Mouse (Mus musculus) lung, adult 18-20 months (tissue): ENCODE results near the gene Ddo.

Source experiments
- DNase-seq, 2 experiments: peaks; one replicate each; pipeline ENCODE4 v3.0.0; 2022; ENCODE audit warnings: mixed read lengths in 2 of 2

Gene Ddo

DNA sequence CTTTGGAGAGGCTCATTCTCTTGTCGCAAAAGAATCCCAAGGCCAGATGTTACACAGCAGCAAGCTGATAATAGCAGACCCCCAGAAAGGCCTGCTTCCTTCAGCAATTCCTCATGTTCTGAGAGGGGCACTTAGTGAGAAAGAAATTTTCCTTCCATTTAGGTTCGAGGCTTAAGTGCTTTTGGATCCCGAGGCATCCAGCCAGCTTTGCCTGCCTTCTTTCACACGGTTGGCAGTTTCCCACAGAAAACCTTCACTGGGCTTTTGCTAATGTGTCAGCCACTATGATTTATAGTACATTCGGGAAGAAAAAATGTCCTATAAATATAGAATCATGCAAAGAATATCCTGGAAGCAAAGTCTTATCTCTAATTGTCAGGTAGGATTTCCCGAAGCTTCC lies 89.3 kb downstream of the Ddo start:
- no peak for DNase-seq

- no peak for DNase-seq
Observed at GRCm38 (mm10) chr10:40720883-40721282, 91.1 kb downstream of the Ddo start.

DNA sequence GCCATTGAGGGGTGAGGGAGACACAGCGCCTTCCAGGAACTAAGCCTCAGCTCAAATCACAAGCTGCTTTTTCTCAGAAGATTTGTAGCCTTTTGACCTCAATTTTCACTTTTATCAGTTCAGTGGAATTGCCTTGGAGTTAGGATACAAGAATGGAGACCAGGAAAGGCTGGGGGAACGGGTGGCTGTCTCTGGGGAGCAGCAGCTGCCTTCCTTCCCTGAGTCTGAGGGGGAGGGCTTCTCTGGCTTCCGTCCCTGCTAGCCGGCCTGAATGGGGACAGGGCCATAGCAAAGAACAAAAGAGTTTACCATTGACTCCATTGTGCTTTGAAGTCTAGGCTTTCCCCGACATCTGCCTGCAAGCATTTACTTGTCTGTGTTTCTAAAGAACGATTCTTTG lies 94.5 kb downstream of the Ddo start:
- DNase-seq, result no peak

DNA sequence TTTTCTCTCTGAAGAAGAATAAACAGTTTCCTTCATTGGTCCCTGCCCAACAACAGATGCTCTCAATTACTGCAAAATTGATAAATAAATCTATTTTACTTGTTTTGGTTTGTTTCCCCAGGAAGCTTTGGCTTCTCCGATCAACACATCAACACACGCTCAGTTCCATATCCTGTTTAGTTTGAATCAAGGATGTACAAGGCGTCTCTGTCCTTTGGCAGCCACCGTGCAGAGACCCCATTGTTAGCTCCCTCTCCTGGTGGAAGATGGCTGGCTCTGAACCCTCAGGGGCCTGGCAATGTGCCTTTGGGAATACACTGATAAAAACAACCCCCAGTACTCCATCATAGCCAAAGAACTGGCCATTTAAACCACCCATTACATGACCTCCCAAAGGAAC lies 95.3 kb downstream of the Ddo start:
- DNase-seq, result peak; percentile 21 to 52

GRCm38 (mm10) chr10:40725471-40725870 lies 95.7 kb downstream of the Ddo start:
- no peak for DNase-seq

DNA sequence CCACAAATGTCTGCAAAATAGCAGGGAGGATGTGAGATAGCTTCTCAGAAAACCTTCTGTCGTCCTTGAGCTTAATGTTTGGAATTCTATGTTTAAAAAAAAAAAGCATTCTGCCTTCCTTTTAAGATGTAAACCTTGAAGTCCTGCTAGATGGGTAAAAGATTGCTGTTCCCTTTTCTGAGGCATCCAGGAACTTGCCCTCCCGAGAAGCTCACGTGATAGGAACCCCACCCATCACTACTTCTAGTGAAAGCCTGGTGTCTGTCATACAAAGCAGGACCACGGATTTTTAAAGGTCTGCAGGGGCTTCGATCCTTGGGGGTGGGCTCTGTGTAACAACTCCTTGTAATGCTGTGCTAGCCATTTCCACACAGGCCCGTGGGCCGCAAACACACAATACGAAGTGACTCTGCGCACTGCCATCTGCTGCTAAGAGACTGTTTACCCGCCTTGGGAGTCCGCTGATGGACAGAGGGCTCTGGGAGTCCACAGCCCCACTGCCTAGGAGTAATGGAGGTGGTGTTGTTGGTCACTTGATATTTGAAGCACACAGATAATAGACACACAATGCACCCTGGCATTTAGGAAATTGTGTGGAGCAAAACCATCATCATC lies 96.6 kb downstream of the Ddo start:
- no peak for DNase-seq

DNA sequence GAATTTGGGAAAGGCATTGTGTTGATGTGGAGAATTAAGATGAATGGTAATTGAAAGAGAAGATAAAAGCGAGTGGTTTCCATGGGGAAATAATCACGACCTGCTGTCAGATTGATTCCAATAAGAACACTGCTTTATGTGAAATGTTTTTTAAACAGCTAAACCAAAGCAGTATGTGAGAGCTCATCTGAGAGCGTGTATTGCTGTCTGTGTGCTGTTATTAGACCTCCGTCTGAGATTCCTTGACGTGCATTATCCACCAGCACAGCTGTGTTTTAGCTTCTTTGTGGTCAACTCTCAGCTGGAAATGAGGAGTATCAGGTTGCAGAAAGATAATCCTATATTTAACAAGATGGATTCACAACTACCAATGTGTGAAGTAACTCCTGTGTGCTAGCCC lies 97.2 kb downstream of the Ddo start:
- no peak for DNase-seq

DNA sequence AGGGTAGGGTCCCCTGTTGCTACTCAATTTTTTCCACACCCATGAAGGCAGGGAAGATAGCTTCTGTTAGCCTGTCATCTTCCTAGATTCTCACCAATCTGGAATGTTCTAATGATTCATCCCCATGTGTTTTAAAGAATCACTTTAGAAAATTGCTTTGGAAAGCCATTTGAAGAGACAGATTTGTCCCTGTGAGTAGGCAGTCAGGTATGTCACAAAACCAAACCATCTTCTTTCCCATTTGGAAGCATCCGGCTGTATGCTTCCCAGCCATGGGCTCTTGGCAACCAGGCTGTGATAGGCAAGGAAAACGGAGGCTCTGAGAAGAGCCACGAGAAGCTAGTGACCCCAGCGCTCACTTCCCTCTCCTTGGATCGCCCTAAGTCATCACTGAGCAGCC lies 100.4 kb downstream of the Ddo start:
- DNase-seq, result no peak
